Mouse (Mus musculus) MEL (cell line): ENCODE measurements around the gene Ptgir. TPM values are rescaled to one million over a fixed set of nuclear protein-coding genes. Genes with fewer than 3 reads are reported as not detected.

Source experiments
- DNase-seq: peaks from one replicate; pipeline ENCODE4 v3.0.0; 2011; ENCODE audit warnings: low read depth, low spot score
- H3K27ac ChIP-seq: 2 replicates; pipeline ENCODE4 v1.5.1; 2012; ENCODE audit warnings: low read depth, mild to moderate bottlenecking, control low read depth, low read length, moderate library complexity; ENCODE audit not compliant: control insufficient read depth
- H3K27me3 ChIP-seq, 2 experiments: fragments of 150-350 bp in 1 of 2; sonication (generic) in 1 of 2; 2 replicates each; pipeline ENCODE4 v1.6.1; 2012; ENCODE audit warnings: low read length in 2 of 2, mild to moderate bottlenecking in 2 of 2, improper control_type of control experiment in 1 of 2, moderate library complexity in 1 of 2; ENCODE audit not compliant: insufficient read depth in 2 of 2, control insufficient read depth in 1 of 2
- H3K36me3 ChIP-seq, 2 experiments: 2 replicates each; pipeline ENCODE4 v1.6.1; 2012 to 2014; ENCODE audit warnings: low read length in 2 of 2, improper control_type of control experiment in 1 of 2, inconsistent platforms in 1 of 2, mild to moderate bottlenecking in 1 of 2; ENCODE audit not compliant: insufficient read depth in 2 of 2, control insufficient read depth in 1 of 2
- H3K4me1 ChIP-seq, 2 experiments: fragments of 150-350 bp in 1 of 2; sonication (generic) in 1 of 2; 2 replicates each; pipeline ENCODE4 v1.6.1; 2012; ENCODE audit warnings: low read length in 2 of 2, improper control_type of control experiment in 1 of 2, mild to moderate bottlenecking in 1 of 2; ENCODE audit not compliant: insufficient read depth in 2 of 2, control insufficient read depth in 1 of 2
- H3K4me3 ChIP-seq, 2 experiments: fragments of 150-350 bp in 1 of 2; sonication (generic) in 1 of 2; 2 replicates each; pipeline ENCODE4 v1.5.1; 2012; ENCODE audit warnings: low read depth in 2 of 2, low read length in 2 of 2, mild to moderate bottlenecking in 2 of 2, moderate library complexity in 2 of 2, control low read depth in 1 of 2, improper control_type of control experiment in 1 of 2; ENCODE audit not compliant: control insufficient read depth in 1 of 2, insufficient read depth in 1 of 2
- H3K79me2 ChIP-seq: 2 replicates; pipeline ENCODE4 v1.6.1; 2012; ENCODE audit warnings: mild to moderate bottlenecking, low read length, moderate library complexity; ENCODE audit not compliant: control insufficient read depth, poor library complexity, insufficient read depth
- H3K9ac ChIP-seq: 2 replicates; pipeline ENCODE4 v1.6.1; 2012; ENCODE audit warnings: low read depth, mild to moderate bottlenecking, control low read depth, low read length, moderate library complexity; ENCODE audit not compliant: control insufficient read depth, poor library complexity, severe bottlenecking
- H3K9me3 ChIP-seq: fragments of 150-350 bp; sonication (generic); replicated peaks from 2 replicates; pipeline ENCODE4 v1.6.1; 2012; ENCODE audit warnings: mild to moderate bottlenecking, low read length, improper control_type of control experiment, moderate library complexity; ENCODE audit not compliant: insufficient read depth
- BHLHE40 ChIP-seq: IDR thresholded peaks from 2 replicates; pipeline ENCODE4 v1.6.1; 2012; ENCODE audit warnings: low read depth, mild to moderate bottlenecking, inconsistent platforms, low read length, improper control_type of control experiment, borderline replicate concordance
- CHD2 ChIP-seq: IDR thresholded peaks from 2 replicates; pipeline ENCODE4 v1.6.1; 2011; ENCODE audit warnings: low read length, improper control_type of control experiment
- E2F4 ChIP-seq: IDR thresholded peaks from 2 replicates; pipeline ENCODE4 v1.6.1; 2011; ENCODE audit warnings: low read depth, low read length, improper control_type of control experiment, borderline replicate concordance
- ELF1 ChIP-seq: IDR thresholded peaks from 2 replicates; pipeline ENCODE4 v1.6.1; 2014; ENCODE audit warnings: low read depth, mild to moderate bottlenecking, inconsistent platforms, low read length, improper control_type of control experiment, moderate library complexity
- ETS1 ChIP-seq: IDR thresholded peaks from 2 replicates; pipeline ENCODE4 v1.6.1; 2012; ENCODE audit warnings: low read depth, mild to moderate bottlenecking, inconsistent platforms, low read length, improper control_type of control experiment, moderate library complexity
- GABPA ChIP-seq: IDR thresholded peaks from 2 replicates; pipeline ENCODE4 v1.6.1; 2012; ENCODE audit warnings: low read depth, mild to moderate bottlenecking, inconsistent platforms, low read length, improper control_type of control experiment, moderate library complexity
- KAT2A ChIP-seq: conservative IDR thresholded peaks from 2 replicates; pipeline ENCODE4 v1.6.1; 2012; ENCODE audit warnings: low read depth, low read length, improper control_type of control experiment, inconsistent platforms
- MYC ChIP-seq: IDR thresholded peaks from 2 replicates; pipeline ENCODE4 v1.6.1; 2011; ENCODE audit warnings: low read depth, mild to moderate bottlenecking, low read length, improper control_type of control experiment, moderate library complexity
- POLR2A ChIP-seq, 2 experiments: IDR thresholded peaks; 2 replicates each; pipeline ENCODE4 v1.6.1; 2011 to 2012; ENCODE audit warnings: low read length in 2 of 2, mild to moderate bottlenecking in 2 of 2, control low read depth in 1 of 2, improper control_type of control experiment in 1 of 2, low read depth in 1 of 2, moderate library complexity in 1 of 2; ENCODE audit not compliant: control insufficient read depth in 1 of 2, insufficient read depth in 1 of 2, poor library complexity in 1 of 2
- RAD21 ChIP-seq: IDR thresholded peaks from 2 replicates; pipeline ENCODE4 v1.6.1; 2011; ENCODE audit warnings: mild to moderate bottlenecking, low read depth, low read length, improper control_type of control experiment
- RCOR1 ChIP-seq: IDR thresholded peaks from 2 replicates; pipeline ENCODE4 v1.6.1; 2012; ENCODE audit warnings: low read depth, mild to moderate bottlenecking, inconsistent platforms, low read length, improper control_type of control experiment
- TAL1 ChIP-seq: IDR thresholded peaks from 2 replicates; pipeline ENCODE4 v1.6.1; 2012; ENCODE audit warnings: mild to moderate bottlenecking, inconsistent platforms, low read length, moderate library complexity, mixed read lengths
- USF1 ChIP-seq: IDR thresholded peaks from 2 replicates; pipeline ENCODE4 v1.6.1; 2014; ENCODE audit warnings: low read depth, mild to moderate bottlenecking, inconsistent platforms, low read length, improper control_type of control experiment, moderate library complexity
- USF2 ChIP-seq, 2 experiments: IDR thresholded peaks; 2 replicates each; pipeline ENCODE4 v1.6.1; 2011 to 2012; ENCODE audit warnings: improper control_type of control experiment in 2 of 2, low read length in 2 of 2, borderline replicate concordance in 1 of 2, inconsistent platforms in 1 of 2, low read depth in 1 of 2, mild to moderate bottlenecking in 1 of 2; ENCODE audit not compliant: insufficient read depth in 1 of 2
- ZMIZ1 ChIP-seq: IDR thresholded peaks from 2 replicates; pipeline ENCODE4 v1.6.1; 2012; ENCODE audit warnings: low read depth, mild to moderate bottlenecking, inconsistent platforms, low read length, improper control_type of control experiment, moderate library complexity
- ZNF384 ChIP-seq: IDR thresholded peaks from 2 replicates; pipeline ENCODE4 v1.6.1; 2012; ENCODE audit warnings: low read depth, mild to moderate bottlenecking, inconsistent platforms, low read length, improper control_type of control experiment
- polyA plus RNA-seq, 2 experiments: library from polyadenylated mRNA; stranded (reverse) in 1 of 2; unstranded in 1 of 2; fragments of >175 nt in 1 of 2; fragments of >200 nt in 1 of 2; gene quantifications; 2 replicates each; pipeline versions ENCODE4 v1.2.1 to v1.2.4; 2012; ENCODE audit warnings: low replicate concordance in 2 of 2, low read depth in 1 of 2; ENCODE audit not compliant: insufficient read length in 2 of 2, insufficient read depth in 1 of 2, missing spikeins in 1 of 2
- total RNA-seq: library from RNA; depleted of rRNA; stranded (reverse); fragments of 300-350 nt; gene quantifications from 2 replicates; pipeline ENCODE4 v1.2.3, GENCODE M21; 2012

Gene Ptgir
- total and polyA plus RNA-seq, 3 experiments, result 22.8 to 23.7 TPM; not detected in 1

DNA sequence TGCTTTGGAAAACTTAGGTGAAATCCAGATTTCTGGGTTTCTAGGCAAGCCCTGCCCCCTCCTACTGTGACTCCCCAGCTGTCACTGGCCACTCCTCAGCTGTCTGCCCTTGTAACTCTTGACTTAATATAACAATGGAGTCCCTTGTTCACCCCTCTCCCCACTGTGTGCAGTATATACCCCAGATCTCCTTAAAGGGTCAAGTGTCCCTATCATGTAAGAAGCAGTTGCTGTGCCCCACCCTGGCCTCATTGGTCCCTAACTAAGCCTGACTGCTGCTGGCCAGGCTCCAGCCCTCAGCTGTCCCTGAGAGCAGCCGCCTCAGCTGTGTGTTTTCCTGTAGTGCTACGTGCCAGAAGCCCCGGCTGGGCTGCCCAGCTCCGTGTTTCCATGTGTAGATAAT, 41.7 kb downstream of the Ptgir start:
- H3K27ac ChIP-seq, result no peak overlapping the region
- H3K79me2 ChIP-seq, result no peaks in the 10 kb centered on the region; the same call in 1 of the 2 replicates
- no peak overlapping the region for H3K9ac ChIP-seq
- no peaks in the 10 kb centered on the region for H3K9me3 ChIP-seq
- H3K4me3 ChIP-seq, result no peak overlapping the region
- no peaks in the 10 kb centered on the region for H3K27me3 ChIP-seq
- H3K36me3 ChIP-seq, result no peaks in the 10 kb centered on the region; a peak in 1 of 4 replicates
- DNase-seq, result no peak
- H3K4me1 ChIP-seq, result peaks cover 0 to 5% of the 10 kb centered on the region in 2 experiments; a peak in 1 of 4 replicates
- TF ChIP-seq BHLHE40 (no peak), ETS1 (no peak), GABPA (no peak), ZMIZ1 (no peak), ELF1 (no peak), RCOR1 (no peak), USF2 (IDR thresholded peaks at IDR 0.05; ENCODE audit: borderline replicate concordance in 1 of 2, insufficient read depth in 1 of 2, low read depth in 1 of 2, low read length in 2 of 2) (no peak), ZNF384 (no peak), MYC (no peak), USF1 (no peak)

DNA sequence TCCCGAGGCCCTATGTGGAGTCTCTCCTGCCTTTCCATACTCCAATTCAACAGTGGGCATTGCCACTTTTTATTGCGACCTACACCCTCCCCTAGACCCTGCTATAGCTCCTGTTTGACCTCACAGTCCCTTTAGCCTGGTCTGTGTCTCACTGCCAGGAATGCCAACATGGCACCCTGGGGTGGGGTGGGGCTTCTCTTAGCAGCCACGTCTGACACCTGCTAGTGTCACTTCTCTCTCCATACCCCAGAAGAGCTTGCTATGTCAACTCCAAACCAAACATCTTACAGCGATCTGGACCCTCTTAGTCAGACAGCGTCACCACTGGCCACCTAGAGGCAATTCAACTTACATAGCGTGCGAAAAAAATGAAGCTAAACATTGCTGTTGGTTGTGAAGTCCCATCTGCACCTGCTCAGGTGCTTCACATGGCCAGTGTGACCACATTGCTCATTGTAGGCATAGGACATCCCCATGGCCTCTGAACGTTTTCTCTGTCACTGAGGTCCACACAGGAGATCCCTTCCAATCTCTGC, 42.7 kb downstream of the Ptgir start:
- no peak for DNase-seq
- no peak overlapping the region for H3K9ac ChIP-seq
- H3K4me1 ChIP-seq, result peaks cover 0 to 5% of the 10 kb centered on the region in 2 experiments; a peak in 1 of 4 replicates
- no peaks in the 10 kb centered on the region for H3K27me3 ChIP-seq
- H3K36me3 ChIP-seq, result no peaks in the 10 kb centered on the region; a peak in 1 of 4 replicates
- no peaks in the 10 kb centered on the region for H3K9me3 ChIP-seq
- no peak overlapping the region for H3K4me3 ChIP-seq
- no peak overlapping the region for H3K27ac ChIP-seq
- TF ChIP-seq USF2 (IDR thresholded peaks at IDR 0.05; ENCODE audit: borderline replicate concordance in 1 of 2, insufficient read depth in 1 of 2, low read depth in 1 of 2, low read length in 2 of 2), result no peak
- no peak for TF ChIP-seq E2F4
- TF ChIP-seq KAT2A, result no peak
- no peak for TF ChIP-seq POLR2A (IDR thresholded peaks at IDR 0.05; ENCODE audit: control insufficient read depth in 1 of 2, insufficient read depth in 1 of 2, low read depth in 1 of 2, low read length in 2 of 2, poor library complexity in 1 of 2)
- no peak for TF ChIP-seq RAD21
- no peak for TF ChIP-seq CHD2
- no peak for TF ChIP-seq MYC
- no peak for TF ChIP-seq TAL1
- H3K79me2 ChIP-seq, result no peaks in the 10 kb centered on the region; the same call in 1 of the 2 replicates
